Mouse (Mus musculus) liver, postnatal 0 days (tissue): Measurements from ENCODE around the gene Eya2. TPM values are rescaled to one million over a fixed set of nuclear protein-coding genes. Genes with fewer than 3 reads are reported as not detected.

Experiments used
- ATAC-seq: fragments of 200-750 bp; cut with Nextera tagmentation; 2 replicates; pipeline ENCODE4 v1.8.0; 2017; ENCODE audit warnings: mild to moderate bottlenecking, moderate library complexity
- DNase-seq: peaks from one replicate; pipeline ENCODE4 v3.0.0-alpha.2; 2016
- H3K27ac ChIP-seq: fragments of 300-500 bp; sonication (generic); 2 replicates; pipeline ENCODE4 v1.5.1; 2014; ENCODE audit warnings: antibody characterized with exemption, moderate library complexity, mild to moderate bottlenecking, low read depth
- H3K27me3 ChIP-seq: fragments of 300-500 bp; sonication (generic); 2 replicates; pipeline ENCODE4 v1.6.1; 2014; ENCODE audit warnings: low read length, control low read depth, mixed read lengths; ENCODE audit not compliant: insufficient read depth
- H3K36me3 ChIP-seq: fragments of 300-500 bp; sonication (generic); replicated peaks from 2 replicates; pipeline ENCODE4 v1.6.1; 2014; ENCODE audit warnings: mild to moderate bottlenecking, control low read depth, low read length, moderate library complexity, mixed read lengths; ENCODE audit not compliant: insufficient read depth
- H3K4me1 ChIP-seq: fragments of 300-500 bp; sonication (generic); 2 replicates; pipeline ENCODE4 v1.6.1; 2014; ENCODE audit warnings: antibody characterized with exemption, mild to moderate bottlenecking, control low read depth; ENCODE audit not compliant: insufficient read depth
- H3K4me2 ChIP-seq: fragments of 300-500 bp; sonication (generic); 2 replicates; pipeline ENCODE4 v1.6.1; 2014; ENCODE audit warnings: low read depth, mild to moderate bottlenecking, low read length, moderate library complexity, mixed read lengths
- H3K4me3 ChIP-seq: fragments of 300-500 bp; sonication (generic); 2 replicates; pipeline ENCODE4 v1.5.1; 2014; ENCODE audit warnings: low read depth, low read length
- H3K9ac ChIP-seq: fragments of 300-500 bp; sonication (generic); replicated peaks from 2 replicates; pipeline ENCODE4 v1.6.1; 2014; ENCODE audit warnings: mild to moderate bottlenecking, moderate library complexity
- H3K9me3 ChIP-seq: fragments of 300-500 bp; sonication (generic); 2 replicates; pipeline ENCODE4 v1.6.1; 2016; ENCODE audit warnings: mild to moderate bottlenecking, control low read depth, low read length, mixed read lengths
- CTCF ChIP-seq: sonication (generic); IDR thresholded peaks from 2 replicates; pipeline ENCODE4 v1.5.1; 2016; ENCODE audit warnings: antibody characterized with exemption, low read depth
- EP300 ChIP-seq: IDR thresholded peaks from 2 replicates; pipeline ENCODE4 v1.6.1; 2016; ENCODE audit warnings: antibody characterized with exemption, low read depth, mild to moderate bottlenecking
- WGBS: fragments of 180-500 bp; shearing (Covaris S2); extraction: QIAGEN DNeasy Blood & Tissue Kit; methylation state at CpG from one replicate; pipeline ENCODE4 v1.1.7; 2014; ENCODE audit not compliant: insufficient replicate concordance; 5-methylcytosine and 5-hydroxymethylcytosine counted together
- polyA plus RNA-seq: library from polyadenylated mRNA; unstranded; fragments of >200 nt; fragmentation: Nextera tagmentation; extraction: Ambion mirVana; gene quantifications from 2 replicates; pipeline ENCODE4 v1.2.1, GENCODE M21; 2015

Gene Eya2
- polyA plus RNA-seq, 1 experiment from 2014 or later = 0.20 TPM

- H3K27me3 ChIP-seq = no peaks in the 10 kb centered on the region
- no peak overlapping the region for H3K27ac ChIP-seq
- WGBS = 81% methylated on average over 15 of the region's 15 CpGs
- no peak overlapping the region for H3K4me3 ChIP-seq
- ATAC-seq = no peak
- H3K36me3 ChIP-seq = no peaks in the 10 kb centered on the region
- H3K9ac ChIP-seq = no peak overlapping the region
- no peaks in the 10 kb centered on the region for H3K4me1 ChIP-seq
- H3K4me2 ChIP-seq = no peak overlapping the region
- no peak for DNase-seq
- TF ChIP-seq EP300 = no peak
- no peak for TF ChIP-seq CTCF
- H3K9me3 ChIP-seq = no peaks in the 10 kb centered on the region
Observed at GRCm38 (mm10) chr2:165757799-165758198, 163.0 kb downstream of the Eya2 start.

- DNase-seq = no peak
- no peak for TF ChIP-seq EP300
Observed at GRCm38 (mm10) chr2:165758534-165758933, 163.7 kb downstream of the Eya2 start.

GRCm38 (mm10) chr2:165759421-165759985 is 164.7 kb downstream of the Eya2 start:
- Histone ChIP-seq H3K9me3 (no peaks in the 10 kb centered on the region), H3K27ac (no peak overlapping the region), H3K36me3 (no peaks in the 10 kb centered on the region), H3K27me3 (no peaks in the 10 kb centered on the region), H3K4me3 (no peak overlapping the region), H3K4me1 (no peaks in the 10 kb centered on the region), H3K9ac (no peak overlapping the region), H3K4me2 (no peak overlapping the region)
- WGBS = 84% methylated on average over 13 of the region's 13 CpGs
- DNase-seq (no peak), ATAC-seq (no peak)
- no peak for TF ChIP-seq CTCF

More at GRCm38 (mm10) chr2:165758534-165758933, 163.7 kb downstream of the Eya2 start:
- H3K36me3 ChIP-seq = no peaks in the 10 kb centered on the region
- H3K4me1 ChIP-seq = no peaks in the 10 kb centered on the region
- no peaks in the 10 kb centered on the region for H3K9me3 ChIP-seq
- no peak overlapping the region for H3K9ac ChIP-seq
- 38% methylated on average over 5 of the region's 5 CpGs for WGBS
- ATAC-seq = no peak
- no peak overlapping the region for H3K4me2 ChIP-seq
- no peaks in the 10 kb centered on the region for H3K27me3 ChIP-seq
- no peak overlapping the region for H3K27ac ChIP-seq
- H3K4me3 ChIP-seq = no peak overlapping the region

- H3K9ac ChIP-seq = no peak overlapping the region
- no peak for DNase-seq
- H3K9me3 ChIP-seq = no peaks in the 10 kb centered on the region
- no peak overlapping the region for H3K4me3 ChIP-seq
- H3K27ac ChIP-seq = no peak overlapping the region
- TF ChIP-seq EP300 (no peak), CTCF (no peak)
- no peaks in the 10 kb centered on the region for H3K4me1 ChIP-seq
- ATAC-seq = no peak
- WGBS = 42% methylated on average over 10 of the region's 11 CpGs
- H3K4me2 ChIP-seq = no peak overlapping the region
- H3K27me3 ChIP-seq = no peaks in the 10 kb centered on the region
- no peaks in the 10 kb centered on the region for H3K36me3 ChIP-seq
Observed at GRCm38 (mm10) chr2:165768805-165769358, 174.1 kb downstream of the Eya2 start.

- H3K36me3 ChIP-seq = no peaks in the 10 kb centered on the region
- 59% methylated on average over 10 of the region's 10 CpGs for whole genome bisulfite sequencing
- H3K9me3 ChIP-seq = no peaks in the 10 kb centered on the region
- no peak overlapping the region for H3K27ac ChIP-seq
- no peaks in the 10 kb centered on the region for H3K27me3 ChIP-seq
- H3K4me3 ChIP-seq = no peak overlapping the region
- DNase-seq = no peak
- TF ChIP-seq EP300 (no peak), CTCF (no peak)
- ATAC-seq = no peak
- H3K4me1 ChIP-seq = no peaks in the 10 kb centered on the region
- H3K4me2 ChIP-seq = no peak overlapping the region
- H3K9ac ChIP-seq = no peak overlapping the region
Observed at GRCm38 (mm10) chr2:165769375-165769948, 174.6 kb downstream of the Eya2 start.

GRCm38 (mm10) chr2:165778927-165779326 is 184.1 kb downstream of the Eya2 start:
- DNase-seq (peak; percentile 79), ATAC-seq (peak; percentile 70)
- H3K9ac ChIP-seq = no peak overlapping the region
- no peak overlapping the region for H3K4me2 ChIP-seq
- no peak overlapping the region for H3K27ac ChIP-seq
- H3K27me3 ChIP-seq = no peaks in the 10 kb centered on the region
- WGBS = 22% methylated on average over 6 of the region's 6 CpGs
- H3K4me3 ChIP-seq = no peak overlapping the region
- no peaks in the 10 kb centered on the region for H3K9me3 ChIP-seq
- H3K4me1 ChIP-seq = no peaks in the 10 kb centered on the region
- TF ChIP-seq EP300 = no peak
- TF ChIP-seq CTCF = peak; percentile 97
- H3K36me3 ChIP-seq = peaks cover 2% of the 10 kb centered on the region; the same call in 1 of the 2 replicates
